Mouse (Mus musculus): ENCODE measurements around the gene Cpsf6.
A peak's percentile ranks its signal among the peaks of the same experiment; 100 is the strongest.

Gene Cpsf6

GRCm38 (mm10) chr10:117337946-117338345, 41.9 kb downstream of the Cpsf6 start:
- no peak for DNase-seq (ENCODE audit: inconsistent ontology term)

GRCm38 (mm10) chr10:117335649-117336048, 44.2 kb downstream of the Cpsf6 start:
- DNase-seq (ENCODE audit: inconsistent ontology term), result no peak

GRCm38 (mm10) chr10:117330521-117330920, 49.3 kb downstream of the Cpsf6 start:
- no peak for DNase-seq (ENCODE audit: inconsistent ontology term)

- no peak for DNase-seq (ENCODE audit: inconsistent ontology term)
These were observed 56.0 kb downstream of the Cpsf6 start for GRCm38 (mm10) chr10:117323782-117324181.

- DNase-seq (ENCODE audit: inconsistent ontology term), result no peak
These were observed 57.2 kb downstream of the Cpsf6 start for GRCm38 (mm10) chr10:117322630-117323029.

- peak; percentile 62 for DNase-seq (ENCODE audit: inconsistent ontology term)
These were observed 59.2 kb downstream of the Cpsf6 start for GRCm38 (mm10) chr10:117320571-117320981.

GRCm38 (mm10) chr10:117316391-117316790, 63.4 kb downstream of the Cpsf6 start:
- DNase-seq (ENCODE audit: inconsistent ontology term), result no peak

- no peak for DNase-seq (ENCODE audit: inconsistent ontology term)
These were observed 66.7 kb downstream of the Cpsf6 start for GRCm38 (mm10) chr10:117313133-117313532.

- no peak for DNase-seq (ENCODE audit: inconsistent ontology term)
These were observed 67.6 kb downstream of the Cpsf6 start for GRCm38 (mm10) chr10:117312168-117312567.

- no peak for DNase-seq (ENCODE audit: inconsistent ontology term)
These were observed 75.4 kb downstream of the Cpsf6 start for GRCm38 (mm10) chr10:117304371-117304770.

GRCm38 (mm10) chr10:117301688-117302087, 78.1 kb downstream of the Cpsf6 start:
- DNase-seq (ENCODE audit: inconsistent ontology term), result no peak

GRCm38 (mm10) chr10:117299901-117300520, 79.8 kb downstream of the Cpsf6 start:
- DNase-seq (ENCODE audit: inconsistent ontology term), result no peak

GRCm38 (mm10) chr10:117299106-117299505, 80.7 kb downstream of the Cpsf6 start:
- DNase-seq (ENCODE audit: inconsistent ontology term), result no peak

- no peak for DNase-seq (ENCODE audit: inconsistent ontology term)
These were observed 81.5 kb downstream of the Cpsf6 start for GRCm38 (mm10) chr10:117298336-117298735.

All from Muller cell, postnatal 12 days (primary cell).